Mouse (Mus musculus): ENCODE data around the gene Insyn1.
A peak's percentile ranks its signal among the peaks of the same experiment; 100 is the strongest.

The Insyn1 gene

DNA sequence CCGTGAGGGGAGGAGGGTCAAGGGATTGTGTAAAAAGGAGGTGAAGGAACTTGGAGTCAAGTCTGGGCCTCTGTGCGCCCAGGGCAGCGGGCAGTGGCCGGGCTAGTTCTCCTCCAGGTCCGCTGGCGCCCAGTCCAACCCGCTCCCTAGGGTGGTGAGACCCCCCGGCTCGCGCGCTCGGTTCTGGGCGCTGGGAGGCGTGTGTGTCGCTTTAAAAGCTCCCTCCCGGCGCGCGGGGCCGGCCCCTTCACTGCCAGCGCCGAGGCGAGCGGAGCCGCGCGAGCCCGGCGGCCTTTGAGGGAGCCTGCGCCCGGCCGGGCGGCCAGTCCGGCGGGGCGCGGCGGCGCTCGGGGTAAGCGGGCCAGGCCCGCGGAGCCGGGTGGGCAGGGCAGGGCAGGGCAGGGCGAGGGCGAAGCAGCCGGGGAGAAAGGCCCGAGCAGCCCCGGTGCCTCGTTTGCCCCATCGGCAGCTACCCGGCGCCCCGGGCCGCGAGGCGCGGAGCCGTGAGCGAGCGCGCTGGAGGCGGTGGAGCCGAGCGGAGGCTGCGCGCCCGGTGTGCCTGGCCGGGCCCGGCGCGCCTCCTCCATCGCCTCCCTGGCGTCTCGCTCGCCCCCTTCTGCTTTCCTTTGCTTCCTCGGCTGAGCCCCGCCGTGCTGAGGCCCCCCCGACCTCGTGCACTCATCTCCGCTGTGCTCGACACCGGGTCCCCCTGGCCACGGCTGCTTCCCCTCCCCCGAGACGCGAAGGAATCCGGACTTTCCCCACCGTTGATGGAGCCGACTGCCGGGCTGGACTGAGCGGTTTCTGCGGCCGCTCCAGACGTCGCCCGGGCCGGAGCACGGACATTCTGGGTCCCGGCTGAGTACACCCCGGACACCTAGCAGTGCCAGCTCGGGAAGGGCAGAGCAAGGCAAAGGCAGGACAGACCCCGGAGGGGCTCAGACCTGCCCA is at the start of gene Insyn1:
TSS of gene Insyn1 (plus strand) at position 753 of the 951 bp plus-strand sequence.
- no peak for DNase-seq (ENCODE audit: low read depth)

DNA sequence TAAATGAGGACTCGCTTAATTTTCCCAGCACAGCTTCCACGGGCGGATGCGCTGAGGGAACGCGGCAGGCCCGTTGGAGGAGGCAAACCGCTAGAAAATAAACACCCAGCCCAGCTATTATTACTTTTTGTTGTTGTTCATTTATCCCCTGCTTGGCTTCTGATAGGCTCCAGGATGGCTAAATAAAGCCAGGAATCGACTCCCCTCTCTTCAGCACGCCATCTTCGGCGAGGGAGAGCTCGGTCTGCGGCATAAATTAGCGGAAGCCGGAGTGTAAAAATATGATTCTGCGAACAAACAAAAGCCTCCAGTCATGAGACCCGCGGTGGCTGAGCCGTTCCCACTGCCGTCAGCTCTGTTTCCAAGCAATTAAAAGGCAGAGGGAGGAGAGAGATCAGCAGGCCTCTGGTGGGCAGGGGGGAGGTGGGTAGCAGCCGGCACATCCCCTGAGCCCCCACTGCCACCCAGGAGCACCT is 49.4 kb upstream of the Insyn1 start:
- no peak for DNase-seq (ENCODE audit: low read depth)

DNA sequence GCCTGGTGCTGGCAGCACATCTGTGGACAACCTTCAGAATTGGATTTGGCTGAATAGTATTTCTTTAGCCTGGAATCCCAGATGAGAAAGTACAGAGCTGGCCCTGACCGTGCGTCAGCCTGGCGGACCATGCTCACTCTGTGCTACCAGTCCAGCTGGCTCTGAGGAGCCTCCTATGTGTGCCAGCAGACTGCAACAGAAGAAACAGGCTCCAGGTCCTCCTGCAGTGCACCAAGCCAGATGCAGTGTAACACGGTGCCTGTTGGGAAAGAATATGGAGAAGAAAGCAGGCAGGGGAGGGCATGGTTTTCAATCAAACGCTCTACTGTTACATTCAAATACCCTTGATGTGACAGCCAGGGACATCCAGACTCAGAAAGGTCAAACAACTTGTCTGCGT is 48.3 kb upstream of the Insyn1 start:
- peak; percentile 63 for DNase-seq (ENCODE audit: low read depth)

DNA sequence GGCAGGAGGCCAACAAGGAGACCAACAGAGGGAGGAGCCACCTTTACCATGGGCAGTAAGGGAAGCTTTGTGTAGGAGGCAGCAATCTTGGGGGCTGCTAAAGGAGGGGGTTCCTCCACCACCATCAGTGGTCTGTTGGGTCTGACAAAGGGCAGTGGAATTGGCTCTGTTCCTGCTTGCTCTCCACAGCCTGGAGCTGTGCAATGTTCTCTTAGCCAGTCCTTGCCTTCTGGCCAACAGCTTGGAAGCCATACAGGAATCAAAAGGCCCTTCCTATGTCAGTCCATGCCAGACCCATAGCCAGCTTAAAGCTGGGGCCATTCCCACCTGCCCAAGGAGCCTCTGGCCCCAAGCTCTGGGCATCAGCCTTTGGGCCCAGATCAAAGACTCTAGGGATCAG is 47.8 kb upstream of the Insyn1 start:
- DNase-seq (ENCODE audit: low read depth), result no peak

DNA sequence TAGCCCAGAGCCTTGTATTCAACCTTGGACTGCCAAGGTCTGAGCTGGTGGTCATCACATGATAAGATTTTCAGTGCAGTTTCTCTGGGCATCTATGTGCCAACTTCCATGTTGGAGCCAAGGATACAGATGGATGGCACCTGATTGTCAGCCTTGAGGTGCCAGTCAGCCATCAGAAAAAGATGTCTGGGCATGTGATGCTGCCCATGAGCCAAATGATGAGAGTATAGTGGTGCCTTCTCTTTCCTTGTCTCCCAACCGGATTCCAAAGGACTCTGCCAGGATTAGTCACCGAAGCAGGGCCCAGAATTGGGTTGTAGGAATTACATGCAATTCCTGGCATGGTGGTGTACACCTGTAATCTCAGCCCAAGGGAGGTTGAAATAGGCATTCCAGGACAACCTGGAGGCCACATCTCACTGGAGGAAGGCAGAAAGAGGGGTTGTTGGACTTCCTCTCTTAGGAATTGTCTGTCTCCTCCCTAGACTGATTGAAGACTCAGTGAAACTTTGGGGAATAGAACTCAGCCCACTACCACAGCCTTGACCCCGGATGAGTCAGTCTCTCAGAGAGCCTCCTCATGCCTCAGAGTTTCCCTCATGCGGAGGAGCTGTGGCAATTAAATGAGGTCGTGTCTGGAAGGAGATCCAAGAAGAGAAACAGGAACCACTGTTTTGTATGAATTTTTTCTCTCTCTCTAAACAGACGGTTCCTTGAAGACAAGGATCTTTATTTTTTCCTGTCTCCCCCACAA is 46.9 kb upstream of the Insyn1 start:
- peak; percentile 60 for DNase-seq (ENCODE audit: low read depth)

DNA sequence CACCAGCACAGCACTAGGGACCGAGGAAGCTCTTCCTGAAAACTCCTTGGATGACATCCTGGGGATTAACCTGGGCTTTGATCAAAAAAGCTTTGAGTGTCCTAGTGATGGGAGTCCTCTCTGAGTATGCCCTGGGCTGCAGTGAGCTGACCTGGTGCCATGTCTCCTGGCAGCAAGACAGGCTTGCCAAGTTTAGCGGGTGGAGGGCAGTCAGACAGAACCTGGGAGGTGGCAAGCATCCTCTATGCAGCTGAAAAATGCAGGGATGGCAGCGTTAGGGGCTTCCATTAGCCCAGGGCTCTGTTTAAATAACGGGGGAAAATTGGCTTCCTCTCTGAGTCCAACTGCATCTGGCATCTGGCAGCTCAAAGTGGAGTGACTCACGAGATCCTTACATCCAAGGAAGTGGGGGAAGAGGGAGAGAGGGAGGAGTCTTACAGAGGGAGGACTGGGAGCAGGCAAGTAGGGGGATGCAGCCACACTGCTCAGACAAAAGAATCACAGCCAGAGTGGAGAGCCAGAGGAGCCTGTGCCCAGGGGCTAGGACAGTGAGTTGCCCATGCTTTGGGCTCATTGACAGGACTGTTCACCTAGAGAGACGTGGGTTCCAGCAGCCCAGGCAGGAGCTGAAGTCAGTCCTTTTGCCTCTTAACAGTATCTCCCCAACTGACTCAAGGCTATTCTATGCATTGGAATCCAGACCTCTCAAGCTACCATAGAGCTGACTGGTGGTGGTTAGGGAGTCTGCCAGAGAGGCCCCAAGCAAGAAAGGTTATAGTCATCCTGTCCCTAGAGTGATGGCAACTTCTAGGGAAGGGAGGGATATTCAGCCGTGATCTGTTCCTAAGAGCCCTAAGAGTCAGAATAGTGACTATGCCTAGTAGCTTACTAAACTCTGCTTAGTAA is 46.0 kb upstream of the Insyn1 start:
- DNase-seq (ENCODE audit: low read depth), result no peak

DNA sequence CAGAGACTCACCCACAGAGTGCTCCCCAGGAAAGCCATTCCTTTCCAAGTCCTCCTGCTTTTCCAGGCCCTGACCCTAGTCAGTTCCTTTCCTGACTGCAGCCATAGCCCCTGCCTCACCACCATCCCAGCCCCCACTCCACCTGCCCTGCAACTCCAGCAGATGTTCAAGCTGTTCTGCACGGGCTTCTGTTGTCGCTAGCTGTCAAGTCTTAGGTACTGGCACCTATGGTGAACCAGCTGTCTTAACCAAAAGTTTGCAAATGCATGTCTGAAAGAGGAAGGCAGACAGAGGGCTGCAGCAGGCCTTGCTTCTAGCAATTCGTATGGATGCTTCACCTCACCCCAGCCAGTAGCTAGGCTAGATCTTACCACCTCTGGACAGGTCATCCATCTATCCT is 45.3 kb upstream of the Insyn1 start:
- DNase-seq (ENCODE audit: low read depth), result no peak

DNA sequence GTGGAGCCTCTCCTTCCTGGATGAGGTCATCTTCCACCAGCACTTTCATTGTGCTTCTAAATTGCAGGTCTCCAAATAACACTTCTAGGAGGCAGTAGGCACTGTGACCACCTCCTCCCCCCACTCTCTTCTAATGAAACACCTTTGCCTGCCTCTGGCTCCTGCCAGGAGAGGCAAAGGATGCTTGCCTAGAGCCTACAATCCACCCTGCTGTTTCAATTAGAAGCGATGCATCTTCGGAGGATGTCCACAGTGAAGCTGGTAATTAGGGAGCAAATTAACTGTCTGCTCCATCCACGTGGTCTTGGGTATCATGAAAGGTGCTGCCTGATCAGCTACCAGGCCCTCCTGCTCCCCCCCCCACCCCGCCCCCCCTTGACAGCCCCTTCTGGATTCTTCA is 41.6 kb upstream of the Insyn1 start:
- DNase-seq (ENCODE audit: low read depth), result no peak

DNA sequence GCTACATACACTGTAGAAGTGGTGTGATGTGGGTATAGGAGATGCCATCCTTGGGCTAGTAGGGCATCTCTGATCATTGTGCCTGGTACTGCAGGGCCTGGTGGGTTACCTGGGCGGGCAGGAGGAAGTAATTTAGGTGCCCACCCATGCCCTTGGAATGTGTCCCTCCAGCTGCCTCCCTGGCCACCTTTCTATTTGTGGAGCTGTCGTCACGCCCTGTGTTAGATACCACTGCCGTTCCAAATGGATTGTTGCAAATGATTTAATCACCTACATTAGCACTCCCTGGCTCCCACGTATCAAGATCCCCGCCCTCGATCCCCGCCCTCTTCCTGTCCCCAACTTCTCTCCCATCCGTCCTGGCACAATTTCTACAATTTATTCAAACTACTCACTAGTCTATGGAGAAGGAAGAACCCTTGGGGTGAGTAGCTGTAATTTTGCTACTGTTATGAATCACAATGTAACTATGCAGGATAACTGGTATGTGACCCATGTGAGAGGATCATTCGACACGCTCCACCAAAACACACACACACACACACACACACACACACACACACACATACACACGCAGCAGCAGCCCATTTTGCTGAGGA is 40.3 kb upstream of the Insyn1 start:
- DNase-seq (ENCODE audit: low read depth), result no peak

DNA sequence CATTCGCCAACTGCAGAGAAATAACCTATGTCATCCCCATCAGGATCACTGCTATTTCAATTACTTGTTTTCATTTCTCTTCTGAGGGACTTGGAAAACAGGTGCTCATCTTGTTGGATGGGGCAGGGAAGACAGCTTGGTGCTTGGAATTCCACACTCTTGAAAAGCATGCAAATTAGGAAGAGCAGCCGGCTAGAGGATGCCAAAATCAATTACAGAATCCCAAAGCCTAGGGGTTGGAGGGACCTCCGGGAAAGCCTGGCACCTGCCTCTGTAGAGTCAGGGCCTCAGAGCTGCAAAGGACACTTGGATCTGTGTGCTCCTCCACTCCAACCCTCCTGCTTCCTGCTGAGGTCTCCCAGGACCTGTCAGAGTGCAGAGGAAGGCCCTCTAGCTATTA is 38.9 kb upstream of the Insyn1 start:
- no peak for DNase-seq (ENCODE audit: low read depth)

DNA sequence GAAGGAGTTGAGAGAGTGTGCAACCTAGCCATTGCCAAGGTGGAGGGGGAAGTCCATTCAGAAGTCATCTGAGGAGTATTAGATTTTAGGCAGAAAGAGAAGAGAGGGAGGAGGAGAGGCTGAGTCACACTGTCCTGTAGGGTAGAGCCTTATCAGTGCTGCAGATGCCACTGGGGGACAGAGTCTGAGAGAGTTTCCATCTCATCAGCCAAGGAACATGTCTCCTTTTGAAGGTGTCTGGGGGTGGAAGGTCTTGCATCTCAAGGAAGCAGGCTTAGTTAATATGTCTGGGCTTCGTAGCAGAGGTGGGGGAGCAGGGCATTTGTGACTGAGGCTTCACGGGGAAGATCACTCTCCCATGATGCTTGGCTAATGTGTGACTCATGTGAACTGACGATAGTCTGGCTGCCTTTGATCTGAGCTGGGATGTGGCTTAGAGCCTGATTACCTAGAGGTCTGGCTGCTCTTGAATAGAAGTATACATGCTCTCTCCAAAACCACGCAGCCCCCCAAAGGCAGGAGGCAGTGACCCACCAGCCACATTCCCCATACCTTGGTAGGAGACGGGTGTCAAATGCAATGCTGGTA is 34.5 kb upstream of the Insyn1 start:
- no peak for DNase-seq (ENCODE audit: low read depth)

DNA sequence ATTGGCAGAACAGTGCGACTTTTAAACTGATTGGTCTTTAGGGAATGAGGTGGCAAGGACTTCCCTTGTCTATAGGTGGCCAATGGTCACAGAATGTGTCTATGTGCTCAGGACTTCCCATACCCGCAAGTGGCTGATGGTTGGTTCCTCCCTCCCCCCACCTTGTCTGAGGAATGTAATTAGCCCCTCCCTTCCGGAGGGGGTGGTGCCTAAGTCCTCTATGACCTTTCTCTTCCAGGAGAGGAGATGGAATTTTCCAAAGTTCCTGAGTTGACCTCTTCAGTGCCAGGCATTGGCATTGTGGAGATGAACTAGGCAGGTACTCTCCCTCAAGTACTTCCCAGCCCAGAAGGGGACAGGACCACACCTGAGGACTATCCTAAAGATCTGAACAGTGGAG is 33.5 kb upstream of the Insyn1 start:
- no peak for DNase-seq (ENCODE audit: low read depth)

DNA sequence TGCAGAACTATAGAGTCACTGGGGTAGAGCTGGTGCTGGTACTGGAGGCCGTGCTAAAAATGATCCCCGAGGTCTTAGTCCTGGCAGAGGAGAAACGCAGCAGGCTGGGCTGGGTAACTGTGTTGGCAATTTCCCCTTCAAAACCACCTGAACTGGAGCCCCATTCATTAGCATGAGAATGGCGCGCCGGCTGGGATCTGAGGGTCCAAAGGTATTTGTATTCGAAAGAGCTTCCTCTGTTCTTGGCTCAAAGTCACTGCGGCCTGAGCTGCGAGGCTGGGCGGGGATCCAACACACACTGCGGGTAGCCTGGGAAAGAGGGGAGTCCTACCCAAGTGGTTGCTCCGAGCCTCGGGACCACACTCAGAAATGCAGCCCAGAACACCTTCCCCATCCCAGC is 32.6 kb upstream of the Insyn1 start:
- no peak for DNase-seq (ENCODE audit: low read depth)

DNA sequence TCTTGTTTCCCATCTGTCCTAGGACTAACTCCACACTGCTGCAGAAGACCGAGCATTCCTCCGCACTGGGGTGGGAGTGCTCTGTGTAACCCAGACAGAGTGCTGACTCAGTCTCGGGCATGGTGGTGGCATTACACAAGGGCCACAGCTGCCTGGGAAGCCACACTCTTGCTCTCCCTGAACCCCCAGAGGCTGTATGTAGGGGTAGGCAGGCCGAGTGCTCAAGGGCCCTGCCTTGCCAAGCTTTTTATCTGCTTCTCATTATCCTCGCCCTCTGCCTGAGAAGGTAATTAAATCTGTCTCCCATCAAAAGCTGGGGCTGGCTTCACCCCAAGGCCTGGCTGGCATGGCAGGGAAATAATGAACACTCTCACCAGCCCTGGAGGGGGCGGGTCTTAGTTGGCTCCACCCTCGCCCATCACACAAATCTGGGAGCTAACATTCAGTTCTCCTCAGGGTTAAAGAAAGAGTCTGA is 30.9 kb upstream of the Insyn1 start:
- peak; percentile 66 for DNase-seq (ENCODE audit: low read depth)

DNA sequence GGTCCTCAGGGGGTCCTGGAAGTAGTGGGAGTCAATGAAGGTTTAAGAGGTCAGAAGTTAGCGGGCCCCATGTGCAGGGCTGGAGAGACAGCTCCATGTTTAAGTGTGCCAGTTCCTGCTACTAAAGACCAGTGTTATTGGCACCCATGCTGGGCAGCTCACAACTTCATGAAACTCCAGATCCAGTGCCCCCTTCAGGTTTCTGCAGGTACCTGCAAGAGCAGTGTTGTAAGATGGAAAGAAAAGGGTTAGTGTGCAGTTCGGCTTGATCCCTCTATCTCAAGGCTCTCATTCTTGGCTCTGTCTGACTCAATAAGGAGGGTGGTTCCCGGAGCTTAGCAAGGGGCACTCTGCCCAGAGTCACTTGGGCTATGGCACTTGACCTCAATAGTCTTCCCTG is 30.1 kb upstream of the Insyn1 start:
- DNase-seq (ENCODE audit: low read depth), result no peak

DNA sequence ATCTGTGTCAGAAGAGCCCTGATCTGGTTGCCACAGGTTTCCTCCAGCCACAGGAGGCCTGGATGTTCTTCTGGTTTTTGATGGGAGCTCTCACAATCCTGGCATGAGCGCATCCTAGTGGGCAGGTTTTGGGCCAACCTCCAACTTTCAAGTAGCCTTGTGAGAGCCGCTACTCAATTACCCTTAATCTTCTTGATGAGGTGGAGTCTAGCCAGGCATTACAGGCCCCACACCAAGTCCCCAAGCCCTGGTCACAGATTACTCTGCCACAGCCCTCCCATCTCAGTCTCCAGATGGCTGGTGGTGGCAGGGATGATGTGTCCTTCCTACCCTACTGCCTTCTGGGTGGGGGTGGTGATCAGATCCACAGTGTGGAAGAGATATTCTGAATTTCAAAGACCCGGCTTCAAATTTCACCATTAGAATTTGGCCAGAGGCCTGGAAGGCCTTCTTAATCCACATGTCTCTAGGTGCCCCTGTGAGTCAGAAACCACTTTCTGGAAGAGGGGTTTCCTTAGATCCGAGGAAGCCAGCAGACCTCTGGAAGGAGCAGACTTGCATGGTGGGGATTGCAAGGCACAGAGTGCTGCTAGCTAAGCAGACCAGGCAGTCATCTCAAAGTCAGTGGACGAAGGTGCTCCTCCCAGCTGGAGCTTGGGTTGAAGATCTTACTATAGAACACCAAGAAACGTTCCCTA is 29.4 kb upstream of the Insyn1 start:
- no peak for DNase-seq (ENCODE audit: low read depth)

DNA sequence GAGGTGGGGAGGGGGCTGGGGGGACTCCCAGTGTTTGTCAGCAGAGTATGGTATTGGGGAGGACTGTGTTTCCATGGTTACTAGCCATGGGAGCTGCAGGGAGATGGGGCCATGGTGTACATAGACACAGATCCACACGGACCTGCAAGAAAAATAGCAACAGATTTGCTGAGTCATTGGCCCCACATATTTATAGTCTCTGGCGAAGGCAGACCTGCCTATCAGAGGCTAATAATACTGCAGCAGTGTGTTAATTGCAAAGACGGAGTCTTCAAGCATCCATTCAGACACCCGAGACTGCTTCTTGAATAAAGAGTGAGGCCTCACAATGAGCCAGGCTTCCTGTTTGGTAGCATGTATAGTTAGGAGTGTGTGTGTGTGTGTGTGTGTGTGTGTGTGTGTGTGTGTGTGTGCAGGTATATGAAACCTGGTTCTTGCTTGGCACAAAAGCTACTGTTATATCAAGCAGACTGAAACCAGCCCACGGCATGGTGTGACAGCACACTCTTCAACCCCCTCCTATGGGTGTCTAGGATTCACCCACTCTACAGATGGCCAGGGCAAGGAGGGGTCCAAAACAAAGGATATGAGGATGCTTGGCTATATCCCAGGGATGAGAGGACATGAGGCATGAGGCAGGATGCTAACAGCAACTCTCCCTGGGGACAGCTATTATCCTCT is 20.9 kb upstream of the Insyn1 start:
- DNase-seq (ENCODE audit: low read depth), result no peak

DNA sequence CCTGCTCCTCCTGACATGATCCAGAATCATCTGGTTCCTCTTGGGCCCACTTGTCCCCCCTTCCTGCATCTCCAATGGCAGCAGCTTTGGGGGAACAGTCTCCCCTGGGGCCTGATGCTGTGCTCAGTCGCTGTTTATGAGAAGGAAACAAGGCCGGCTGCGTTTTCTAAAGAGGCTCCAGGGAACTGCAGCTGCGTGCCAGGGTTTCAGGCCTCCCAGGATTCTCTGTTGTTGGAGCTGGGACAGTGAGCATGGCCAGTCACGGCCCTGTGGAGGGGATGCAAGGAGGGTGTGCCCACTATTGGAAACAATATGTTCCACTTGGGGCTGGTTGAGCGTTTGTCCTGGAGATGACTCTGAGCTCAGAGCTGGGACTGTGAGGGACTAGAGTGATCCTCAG is 17.9 kb upstream of the Insyn1 start:
- no peak for DNase-seq (ENCODE audit: low read depth)

DNA sequence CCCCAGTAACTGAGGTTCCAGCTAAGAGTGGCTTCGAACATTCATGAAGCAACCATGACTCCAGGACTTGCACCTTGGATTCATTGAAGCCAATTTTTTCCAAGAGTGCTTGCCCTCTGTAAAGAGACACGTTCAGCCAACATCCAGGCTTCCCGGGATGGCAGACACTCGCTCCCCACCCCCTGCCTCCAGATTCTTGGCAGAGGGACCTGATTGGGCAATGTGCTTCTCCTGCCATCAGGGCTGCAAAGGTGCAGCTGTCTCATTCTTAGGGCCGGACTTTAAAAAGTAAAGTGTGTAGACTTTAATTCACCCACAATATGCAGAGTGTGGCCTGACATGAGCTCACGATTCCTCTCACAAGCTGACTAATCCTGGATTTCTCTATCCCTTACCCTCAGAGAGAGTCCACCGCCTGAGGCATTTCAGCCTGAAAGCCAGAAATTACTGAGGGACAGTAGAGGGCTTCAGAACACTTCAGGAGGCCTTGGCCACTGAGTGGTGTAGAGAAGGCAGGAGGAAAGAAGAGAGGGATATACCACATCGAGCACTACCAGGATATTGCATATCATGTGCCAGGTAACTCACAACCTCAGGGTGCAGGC is 15.1 kb upstream of the Insyn1 start:
- no peak for DNase-seq (ENCODE audit: low read depth)

DNA sequence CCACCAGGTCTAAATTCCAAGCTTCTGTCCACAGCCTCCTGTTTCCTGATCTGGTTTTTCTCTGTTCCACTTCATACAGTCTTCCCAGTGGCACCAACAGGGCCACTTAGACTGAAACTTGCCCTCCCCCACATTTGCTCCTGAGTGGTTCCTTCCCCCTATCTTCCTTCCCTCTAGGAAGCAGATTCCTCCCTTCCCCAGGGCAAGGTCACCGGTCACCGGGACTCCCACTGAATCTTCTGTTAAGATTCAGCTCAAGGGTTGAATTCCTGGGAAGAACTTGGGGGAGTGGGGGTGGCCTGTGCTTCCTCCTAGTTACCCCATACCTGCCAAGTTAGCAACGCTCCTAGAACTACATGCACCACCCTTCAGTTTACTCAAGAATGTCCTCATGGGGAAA is 1.3 kb upstream of the Insyn1 start:
- no peak for DNase-seq (ENCODE audit: low read depth)

All from fibroblast of lung, adult 2 months (primary cell).